Mouse (Mus musculus): Measurements from ENCODE around the gene AA986860. TPM values are rescaled to one million over a fixed set of nuclear protein-coding genes. Genes with fewer than 3 reads are reported as not detected.

Gene AA986860
- polyA plus RNA-seq, 1 experiment from 2014 or later = 0.56 TPM

DNA sequence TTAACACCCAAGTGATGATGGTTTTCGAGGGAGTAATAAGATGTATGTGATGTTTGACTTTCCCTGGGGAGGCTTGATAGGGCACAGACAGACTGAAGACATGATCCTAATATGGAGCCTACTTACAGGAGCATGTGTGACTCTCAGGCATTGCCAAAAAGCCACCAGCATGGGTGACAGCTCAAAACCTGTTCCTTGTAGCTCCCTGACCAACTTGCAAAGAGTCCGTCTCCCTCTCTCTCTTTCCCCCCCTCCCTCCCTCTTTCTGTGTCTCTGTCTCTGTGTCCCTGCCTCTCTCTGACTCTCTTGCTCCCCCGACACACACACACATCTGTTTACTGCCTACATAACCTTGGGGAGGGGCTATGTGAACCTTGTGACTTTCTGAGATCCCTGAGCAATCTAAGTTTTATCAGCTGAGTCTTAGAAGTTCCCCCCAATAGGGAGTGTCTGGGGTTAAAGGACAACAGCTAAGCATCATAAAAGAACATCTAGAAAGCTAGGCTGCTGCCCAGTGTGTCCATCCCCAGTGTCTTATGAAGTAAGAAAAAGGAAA lies 6.9 kb downstream of the AA986860 start:
- H3K9me3 ChIP-seq = no peaks in the 10 kb centered on the region
- H3K27me3 ChIP-seq = no peaks in the 10 kb centered on the region
- ATAC-seq (ENCODE audit: low FRiP score, low read depth) = no peak
- H3K4me3 ChIP-seq = no peak overlapping the region
- no peak overlapping the region for H3K9ac ChIP-seq (replicated peaks)
- no peak overlapping the region for H3K27ac ChIP-seq (replicated peaks)
- no peaks in the 10 kb centered on the region for H3K36me3 ChIP-seq
- no peaks in the 10 kb centered on the region for H3K4me1 ChIP-seq
- H3K4me2 ChIP-seq (replicated peaks) = no peak overlapping the region
- 83% methylated on average over 3 of the region's 3 CpGs for WGBS

DNA sequence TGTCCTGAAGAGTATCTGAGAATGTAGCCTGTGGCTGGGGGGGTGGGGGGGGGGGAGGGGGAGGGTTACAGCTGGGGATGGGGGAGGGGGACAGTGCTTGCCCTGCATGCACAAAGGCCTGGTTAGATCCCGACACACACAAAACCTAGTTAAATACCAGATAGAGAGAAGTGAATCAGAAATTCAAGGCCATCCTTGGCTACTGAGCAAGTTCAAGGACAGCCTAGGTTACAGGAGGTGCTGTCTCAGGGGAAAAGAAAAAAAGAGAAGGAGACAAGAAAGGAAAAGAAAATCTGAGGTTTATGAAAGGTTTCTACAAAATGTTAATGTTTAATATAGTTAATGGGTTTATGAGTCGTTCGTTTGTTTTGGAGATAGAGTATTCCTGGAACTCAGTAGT lies 7.9 kb downstream of the AA986860 start:
- Histone ChIP-seq H3K9me3 (no peaks in the 10 kb centered on the region), H3K27ac (replicated peaks) (no peak overlapping the region), H3K4me3 (no peak overlapping the region), H3K9ac (replicated peaks) (no peak overlapping the region), H3K36me3 (no peaks in the 10 kb centered on the region), H3K4me2 (replicated peaks) (no peak overlapping the region), H3K4me1 (no peaks in the 10 kb centered on the region), H3K27me3 (no peaks in the 10 kb centered on the region)
- no peak for ATAC-seq (ENCODE audit: low FRiP score, low read depth)
- WGBS = 78% methylated on average over 3 of the region's 3 CpGs

DNA sequence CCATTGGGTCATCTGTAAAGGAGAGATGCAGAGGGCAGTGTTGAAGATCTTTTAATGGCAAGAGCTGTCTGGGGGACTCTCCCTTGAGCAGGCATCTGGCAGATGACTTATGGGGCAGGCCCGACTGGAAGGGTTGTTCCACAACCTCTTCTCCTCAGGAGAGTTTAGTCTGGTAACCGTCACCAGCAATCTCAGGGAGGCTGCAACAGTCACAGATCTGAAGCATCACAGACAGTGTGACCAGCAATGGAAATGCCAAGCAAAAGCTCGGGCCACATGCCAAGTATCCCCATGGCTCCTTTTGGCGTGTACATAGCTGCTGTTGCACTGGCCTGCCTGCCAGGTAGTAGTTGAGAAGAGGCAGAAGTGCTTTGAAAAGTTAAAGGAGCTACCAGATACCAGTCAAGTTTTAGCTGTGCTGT lies 8.5 kb downstream of the AA986860 start:
- Histone ChIP-seq H3K27me3 (no peaks in the 10 kb centered on the region), H3K4me3 (no peak overlapping the region), H3K9ac (replicated peaks) (no peak overlapping the region), H3K9me3 (no peaks in the 10 kb centered on the region), H3K4me2 (replicated peaks) (no peak overlapping the region), H3K27ac (replicated peaks) (0 out of 2 replicates have a peak overlapping the region, but pooled peaks have one; percentile 6), H3K36me3 (no peaks in the 10 kb centered on the region), H3K4me1 (no peaks in the 10 kb centered on the region)
- no peak for ATAC-seq (ENCODE audit: low FRiP score, low read depth)
- WGBS = 77% methylated on average over 4 of the region's 4 CpGs

DNA sequence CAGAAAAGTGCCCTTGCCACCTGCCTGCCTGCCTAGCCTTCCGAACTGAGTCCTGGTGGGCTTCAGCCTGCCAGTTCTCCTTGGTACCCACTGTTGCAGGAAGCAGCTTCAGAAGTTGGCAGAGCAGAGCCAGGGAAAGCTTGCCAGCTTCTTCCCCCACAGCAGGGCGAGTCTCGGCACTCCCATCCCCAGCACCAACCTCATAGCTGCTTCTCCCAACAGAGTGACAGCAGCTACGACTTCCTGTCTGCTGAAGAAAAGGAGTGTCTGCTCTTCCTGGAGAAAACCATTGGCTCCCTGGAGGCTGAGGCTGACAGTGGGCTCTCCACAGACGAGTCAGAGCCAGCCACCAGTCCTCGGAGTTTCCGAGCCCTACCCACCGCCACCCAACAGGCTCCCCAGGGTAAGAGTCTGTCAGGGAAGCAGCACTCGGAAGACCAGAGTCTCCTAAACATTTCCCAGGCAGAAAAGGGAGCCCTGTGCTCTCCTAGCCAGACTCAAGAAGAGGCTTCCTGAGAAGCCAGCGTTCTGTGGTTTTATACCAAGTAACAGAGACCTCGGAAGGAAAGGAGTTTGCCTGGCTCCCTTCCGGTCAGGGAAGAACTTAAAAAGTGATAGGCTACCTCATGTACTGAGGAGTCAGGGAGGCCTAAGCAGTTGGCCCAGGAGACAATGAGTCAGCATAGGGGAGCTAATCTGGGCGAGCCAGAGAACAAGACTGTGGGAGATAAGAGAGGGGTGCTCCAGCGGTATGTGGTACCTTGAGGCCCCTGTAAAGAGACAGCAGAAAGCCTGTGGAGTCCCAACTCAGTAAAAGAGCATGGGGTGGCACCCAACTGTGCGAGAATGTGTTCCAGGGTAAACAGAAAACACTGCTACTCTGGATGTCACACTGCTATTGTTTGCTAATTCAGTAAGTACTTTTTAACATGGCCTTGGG lies 9.3 kb downstream of the AA986860 start:
- ATAC-seq (ENCODE audit: low FRiP score, low read depth) = no peak
- no peaks in the 10 kb centered on the region for H3K9me3 ChIP-seq
- no peaks in the 10 kb centered on the region for H3K27me3 ChIP-seq
- no peak overlapping the region for H3K4me2 ChIP-seq (replicated peaks)
- H3K4me1 ChIP-seq = no peaks in the 10 kb centered on the region
- H3K36me3 ChIP-seq = no peaks in the 10 kb centered on the region
- 0 out of 2 replicates have a peak overlapping the region, but pooled peaks have one; percentile 6 for H3K27ac ChIP-seq (replicated peaks)
- no peak overlapping the region for H3K4me3 ChIP-seq
- no peak overlapping the region for H3K9ac ChIP-seq (replicated peaks)
- WGBS = 64% methylated on average over 15 of the region's 15 CpGs

DNA sequence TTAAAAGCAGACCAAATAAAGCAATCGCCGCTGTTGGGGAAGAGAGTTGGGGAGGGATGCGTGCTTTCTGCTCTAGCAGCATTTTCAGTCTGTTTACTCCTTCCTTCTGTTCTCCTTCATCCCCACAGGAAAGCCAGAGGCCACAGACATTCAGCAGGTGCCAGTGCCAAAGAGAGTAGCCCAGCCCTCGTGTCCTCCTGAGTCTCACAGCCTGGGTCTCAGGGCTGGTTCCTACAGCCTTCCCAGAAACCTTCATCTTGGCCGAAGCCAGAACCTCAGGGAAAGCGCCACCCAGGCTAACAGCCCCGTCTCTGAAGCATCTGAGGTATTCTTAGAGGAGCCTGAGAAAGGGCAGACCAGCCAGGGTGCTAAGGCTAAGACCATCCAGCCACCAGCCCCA lies 10.4 kb downstream of the AA986860 start:
- Histone ChIP-seq H3K27me3 (no peaks in the 10 kb centered on the region), H3K9me3 (no peaks in the 10 kb centered on the region), H3K4me3 (no peak overlapping the region), H3K4me1 (no peaks in the 10 kb centered on the region), H3K9ac (replicated peaks) (no peak overlapping the region), H3K27ac (replicated peaks) (no peak overlapping the region), H3K4me2 (replicated peaks) (no peak overlapping the region), H3K36me3 (no peaks in the 10 kb centered on the region)
- no peak for ATAC-seq (ENCODE audit: low FRiP score, low read depth)
- WGBS = 90% methylated on average over 7 of the region's 7 CpGs

DNA sequence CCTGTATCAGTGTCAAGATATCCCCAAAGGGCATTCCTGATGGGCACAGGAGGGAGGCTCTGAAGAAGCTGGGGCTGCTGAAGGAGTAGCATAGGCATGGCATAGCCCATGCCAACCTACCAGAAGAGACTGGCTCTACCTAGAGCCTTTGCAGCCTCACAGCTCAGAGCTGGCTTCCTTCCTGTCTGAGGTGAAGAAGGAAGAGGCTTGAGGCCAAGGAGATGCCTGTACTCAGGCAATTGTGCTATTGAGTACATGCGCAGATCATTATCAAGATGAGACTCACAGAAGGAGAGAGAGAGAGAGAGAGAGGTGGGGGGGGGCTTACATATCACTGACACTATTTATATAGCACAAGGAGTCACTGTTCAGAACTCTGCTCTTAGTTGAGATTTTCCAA lies 12.0 kb downstream of the AA986860 start:
- 94% methylated on average over 1 of the region's 1 CpGs for WGBS
- no peak overlapping the region for H3K27ac ChIP-seq (replicated peaks)
- no peak for ATAC-seq (ENCODE audit: low FRiP score, low read depth)

DNA sequence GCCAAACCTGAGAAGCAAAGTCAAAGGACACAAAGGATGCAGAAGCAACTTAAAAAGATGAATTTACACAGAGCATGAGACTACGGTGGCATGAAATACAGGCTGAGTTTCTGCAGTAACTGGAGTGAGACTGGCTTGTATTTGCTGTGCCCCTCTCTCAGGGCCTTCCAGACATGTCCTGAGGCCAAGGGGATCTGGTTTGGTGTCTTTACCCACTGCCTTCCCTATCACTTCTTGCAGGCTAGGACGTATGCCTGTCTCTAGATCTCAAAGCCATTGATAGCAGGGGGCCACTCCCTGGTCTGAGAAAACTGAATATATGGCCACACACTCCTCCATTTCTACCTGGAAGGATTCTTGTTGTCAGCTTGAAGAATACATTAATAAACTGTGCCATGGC lies 12.4 kb downstream of the AA986860 start:
- no peak overlapping the region for H3K4me3 ChIP-seq

More for the DNA sequence above, 12.0 kb downstream of the AA986860 start:
- Histone ChIP-seq H3K36me3 (no peaks in the 10 kb centered on the region), H3K9ac (replicated peaks) (no peak overlapping the region), H3K4me2 (replicated peaks) (no peak overlapping the region), H3K4me3 (no peak overlapping the region), H3K27me3 (no peaks in the 10 kb centered on the region), H3K9me3 (no peaks in the 10 kb centered on the region), H3K4me1 (no peaks in the 10 kb centered on the region)

DNA sequence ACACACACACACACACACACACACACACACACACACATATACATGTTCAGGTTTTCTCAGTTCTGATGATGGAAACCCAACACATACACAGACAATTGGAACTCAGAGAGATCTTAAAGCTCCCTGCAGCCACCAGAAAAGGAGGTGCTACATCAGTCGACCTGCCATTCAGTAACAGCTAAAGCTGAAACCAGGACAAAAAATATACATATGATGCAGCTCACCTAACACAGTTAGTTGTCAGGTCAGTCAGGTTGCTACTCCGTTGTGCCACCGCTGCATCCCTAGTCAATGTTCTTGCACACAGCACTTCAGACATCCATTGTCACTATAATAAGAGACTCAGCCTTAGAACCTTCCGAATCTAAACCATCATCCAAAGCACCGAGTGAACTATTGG lies 13.2 kb downstream of the AA986860 start:
- Histone ChIP-seq H3K4me1 (no peaks in the 10 kb centered on the region), H3K4me2 (replicated peaks) (no peak overlapping the region), H3K4me3 (no peak overlapping the region), H3K36me3 (no peaks in the 10 kb centered on the region), H3K27ac (replicated peaks) (no peak overlapping the region), H3K9ac (replicated peaks) (no peak overlapping the region), H3K9me3 (no peaks in the 10 kb centered on the region), H3K27me3 (no peaks in the 10 kb centered on the region)
- WGBS = 85% methylated on average over 5 of the region's 5 CpGs
- ATAC-seq (ENCODE audit: low FRiP score, low read depth) = no peak

More for the DNA sequence above, 12.4 kb downstream of the AA986860 start:
- Histone ChIP-seq H3K9ac (replicated peaks) (no peak overlapping the region), H3K9me3 (no peaks in the 10 kb centered on the region), H3K27me3 (no peaks in the 10 kb centered on the region), H3K4me2 (replicated peaks) (no peak overlapping the region), H3K36me3 (no peaks in the 10 kb centered on the region), H3K27ac (replicated peaks) (no peak overlapping the region), H3K4me1 (no peaks in the 10 kb centered on the region)
- 80% methylated on average over 2 of the region's 2 CpGs for WGBS
- ATAC-seq (ENCODE audit: low FRiP score, low read depth) = no peak

DNA sequence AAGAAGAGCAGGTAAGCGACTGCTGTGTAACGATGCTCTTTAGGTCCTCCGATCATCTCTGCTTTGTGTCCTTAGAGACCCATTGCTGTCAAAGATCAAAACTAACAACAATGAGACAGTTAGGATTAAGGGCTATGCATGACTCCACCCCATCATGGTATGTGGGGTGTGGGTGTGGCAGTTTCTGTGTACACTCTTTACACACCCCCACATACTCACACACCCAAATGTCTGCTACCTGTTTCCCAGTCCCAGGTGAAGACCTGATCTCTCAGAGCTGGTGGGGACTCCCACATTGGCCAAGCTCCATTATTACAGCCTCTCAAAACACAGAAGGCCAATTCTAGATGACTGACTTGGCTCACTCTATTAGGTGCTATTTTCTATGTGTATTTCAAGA lies 13.8 kb downstream of the AA986860 start:
- WGBS = 94% methylated on average over 3 of the region's 3 CpGs

DNA sequence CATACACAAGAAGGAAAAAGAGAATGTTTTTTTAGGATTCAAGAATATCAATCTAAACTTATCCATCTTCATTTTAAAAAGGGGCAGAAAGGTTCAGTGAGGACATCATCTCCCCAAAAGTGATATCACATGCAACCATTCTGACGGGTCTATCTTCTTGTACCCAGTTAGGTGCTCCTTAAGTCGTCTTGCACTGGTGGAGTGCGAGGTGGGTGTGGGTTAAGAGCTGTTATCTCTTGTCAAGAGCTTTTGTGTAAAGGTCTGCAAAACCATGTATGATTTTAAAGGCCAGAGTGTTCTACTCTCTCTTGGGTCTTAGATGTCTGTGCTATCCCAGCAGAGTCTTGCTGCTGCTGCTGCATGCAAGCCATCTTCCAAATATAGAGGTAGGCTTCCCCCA lies 15.0 kb downstream of the AA986860 start:
- H3K4me3 ChIP-seq = no peak overlapping the region
- no peak overlapping the region for H3K27ac ChIP-seq (replicated peaks)
- ATAC-seq (ENCODE audit: low FRiP score, low read depth) = no peak
- no peak overlapping the region for H3K9ac ChIP-seq (replicated peaks)
- H3K4me2 ChIP-seq (replicated peaks) = no peak overlapping the region
- no peaks in the 10 kb centered on the region for H3K36me3 ChIP-seq
- no peaks in the 10 kb centered on the region for H3K27me3 ChIP-seq
- H3K9me3 ChIP-seq = no peaks in the 10 kb centered on the region
- H3K4me1 ChIP-seq = no peaks in the 10 kb centered on the region
- WGBS = 91% methylated on average over 3 of the region's 3 CpGs

More for the DNA sequence above, 13.8 kb downstream of the AA986860 start:
- Histone ChIP-seq H3K36me3 (no peaks in the 10 kb centered on the region), H3K9me3 (no peaks in the 10 kb centered on the region), H3K27me3 (no peaks in the 10 kb centered on the region), H3K27ac (replicated peaks) (no peak overlapping the region), H3K9ac (replicated peaks) (no peak overlapping the region), H3K4me3 (no peak overlapping the region), H3K4me1 (no peaks in the 10 kb centered on the region), H3K4me2 (replicated peaks) (no peak overlapping the region)
- no peak for ATAC-seq (ENCODE audit: low FRiP score, low read depth)

DNA sequence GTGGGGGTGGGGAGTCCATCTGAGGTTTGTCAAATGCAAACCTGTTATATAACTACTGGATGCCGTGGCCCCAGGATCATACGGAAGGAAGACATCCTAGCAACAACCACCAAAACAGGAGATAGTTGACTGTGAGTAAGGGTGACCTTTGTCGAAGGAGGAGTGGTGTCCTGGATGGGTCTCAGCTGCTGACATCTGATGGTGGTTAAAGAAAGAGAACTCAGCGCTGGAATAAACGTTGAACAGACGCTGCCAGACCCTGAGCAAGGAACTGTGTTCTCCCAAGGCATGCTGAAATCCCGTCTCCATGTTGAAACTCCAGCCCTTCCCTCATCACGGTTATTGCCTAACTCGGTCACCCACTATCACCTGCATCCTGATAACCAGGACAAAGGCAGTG lies 27.9 kb downstream of the AA986860 start:
- WGBS = 84% methylated on average over 9 of the region's 9 CpGs
- Histone ChIP-seq H3K9ac (replicated peaks) (no peak overlapping the region), H3K27ac (replicated peaks) (no peak overlapping the region), H3K9me3 (no peaks in the 10 kb centered on the region), H3K4me2 (replicated peaks) (no peak overlapping the region), H3K27me3 (no peaks in the 10 kb centered on the region), H3K4me1 (no peaks in the 10 kb centered on the region), H3K36me3 (no peaks in the 10 kb centered on the region), H3K4me3 (no peak overlapping the region)
- no peak for ATAC-seq (ENCODE audit: low FRiP score, low read depth)

DNA sequence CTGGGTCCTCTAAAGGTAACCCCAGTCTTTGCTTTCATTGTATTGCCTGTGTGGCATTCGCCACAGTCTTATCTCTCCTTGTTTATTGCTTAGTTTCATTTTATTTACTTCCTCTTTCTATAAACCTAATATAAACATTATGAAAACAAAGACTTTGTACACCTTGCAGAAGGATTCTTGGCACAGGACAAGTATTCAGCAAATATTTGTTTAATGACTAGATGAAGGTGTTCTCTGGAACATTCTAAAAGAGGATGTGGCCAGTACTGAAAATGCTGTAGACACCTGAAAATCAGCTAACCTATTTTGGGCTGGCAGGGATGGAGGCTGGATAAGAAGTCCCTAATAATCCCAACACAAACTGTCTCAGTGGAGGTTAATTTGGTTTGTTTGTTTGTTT lies 29.8 kb downstream of the AA986860 start:
- no peaks in the 10 kb centered on the region for H3K4me1 ChIP-seq
- WGBS = 88% methylated on average over 1 of the region's 1 CpGs
- no peak overlapping the region for H3K9ac ChIP-seq (replicated peaks)
- H3K4me2 ChIP-seq (replicated peaks) = no peak overlapping the region
- no peak overlapping the region for H3K27ac ChIP-seq (replicated peaks)
- no peaks in the 10 kb centered on the region for H3K36me3 ChIP-seq
- no peaks in the 10 kb centered on the region for H3K27me3 ChIP-seq
- no peaks in the 10 kb centered on the region for H3K9me3 ChIP-seq
- no peak for ATAC-seq (ENCODE audit: low FRiP score, low read depth)
- H3K4me3 ChIP-seq = no peak overlapping the region

Measured in midbrain, embryonic 12.5 days (tissue).